Mouse (Mus musculus) G1E-ER4 (cell line): Measurements from ENCODE around the gene Ttll3. TPM values are rescaled to one million over a fixed set of nuclear protein-coding genes. Genes with fewer than 3 reads are reported as not detected.

Source experiments
- GATA1 ChIP-seq: IDR thresholded peaks from one replicate; pipeline ENCODE4 v1.8.0; 2012; ENCODE audit warnings: low read length, inconsistent platforms
- polyA plus RNA-seq: library from polyadenylated mRNA; stranded (reverse); fragments of >175 nt; gene quantifications from 2 replicates; pipeline ENCODE4 v1.2.3, GENCODE M21; 2012

Gene Ttll3
- polyA plus RNA-seq, 1 experiment: 4.8 TPM

DNA sequence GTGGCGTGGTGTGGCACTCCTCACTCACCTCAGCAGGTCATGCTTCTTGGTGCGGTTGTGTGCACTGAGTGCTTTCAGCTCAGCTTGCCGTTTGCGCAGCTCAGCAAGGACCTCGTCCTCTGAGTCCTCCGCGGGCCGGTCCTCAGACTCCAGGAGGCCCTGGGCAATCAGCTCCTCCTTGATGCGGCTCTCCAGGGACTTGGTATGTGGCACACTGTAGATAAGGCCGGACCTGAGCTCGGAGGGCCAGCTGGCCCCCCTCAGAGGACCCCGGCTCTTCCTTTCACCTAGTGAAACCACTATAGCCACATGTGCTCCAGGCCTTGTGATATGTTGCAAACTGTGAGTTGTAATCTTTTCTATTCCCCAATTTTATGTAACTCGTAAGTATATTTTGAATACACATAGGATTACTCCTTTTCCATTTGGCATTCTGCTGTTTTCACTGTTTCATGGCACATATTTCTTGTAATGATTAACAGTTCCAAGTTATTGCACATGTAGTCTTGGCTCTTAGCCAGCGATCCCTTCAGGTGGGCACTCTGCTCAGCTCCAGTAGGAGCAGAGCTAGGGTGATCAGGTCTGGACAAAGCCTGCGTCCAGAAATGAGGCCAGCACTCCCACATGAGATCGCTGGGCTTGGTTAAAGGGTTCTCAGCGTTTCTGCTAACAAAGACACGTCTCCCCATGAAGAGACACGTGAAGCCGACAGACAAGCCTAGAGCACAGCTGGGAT lies 18.7 kb upstream of the Ttll3 start:
- no peak for TF ChIP-seq GATA1

DNA sequence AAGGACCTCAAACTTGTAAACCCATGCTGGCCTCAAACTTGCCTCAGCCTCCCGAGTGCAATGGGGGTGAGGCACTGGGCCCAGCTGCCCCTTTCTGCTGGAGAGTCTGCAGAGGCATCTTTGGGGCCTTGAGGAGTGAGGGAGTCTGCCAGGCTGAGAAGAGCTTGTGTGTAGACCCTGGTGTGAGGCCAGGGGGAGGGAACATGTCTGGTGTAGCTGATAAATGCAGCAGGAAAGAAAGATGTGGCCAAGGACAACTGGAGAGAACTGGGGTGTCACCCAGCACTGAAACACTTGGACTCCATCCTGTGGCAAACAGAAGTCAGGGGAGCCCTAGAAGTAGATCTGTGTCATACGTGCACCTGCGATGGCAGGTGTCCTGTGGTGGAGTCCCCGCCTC lies 15.6 kb upstream of the Ttll3 start:
- no peak for TF ChIP-seq GATA1

DNA sequence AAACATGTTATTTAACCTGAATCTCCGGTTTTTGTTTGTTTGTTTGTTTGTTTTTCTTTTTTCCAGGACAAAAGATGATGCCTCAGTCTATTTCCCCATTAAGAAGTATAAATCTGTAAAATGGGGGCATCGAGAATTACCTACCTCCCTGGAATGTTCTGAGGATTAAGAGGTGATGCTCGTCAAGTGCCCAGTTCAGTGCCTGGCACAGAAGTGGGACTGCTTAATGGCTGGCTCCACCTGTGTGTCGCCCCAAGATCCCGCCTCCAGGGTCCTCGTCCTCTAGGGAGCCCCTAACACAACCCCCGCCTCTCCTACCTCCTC lies 11.9 kb upstream of the Ttll3 start:
- TF ChIP-seq GATA1: no peak

DNA sequence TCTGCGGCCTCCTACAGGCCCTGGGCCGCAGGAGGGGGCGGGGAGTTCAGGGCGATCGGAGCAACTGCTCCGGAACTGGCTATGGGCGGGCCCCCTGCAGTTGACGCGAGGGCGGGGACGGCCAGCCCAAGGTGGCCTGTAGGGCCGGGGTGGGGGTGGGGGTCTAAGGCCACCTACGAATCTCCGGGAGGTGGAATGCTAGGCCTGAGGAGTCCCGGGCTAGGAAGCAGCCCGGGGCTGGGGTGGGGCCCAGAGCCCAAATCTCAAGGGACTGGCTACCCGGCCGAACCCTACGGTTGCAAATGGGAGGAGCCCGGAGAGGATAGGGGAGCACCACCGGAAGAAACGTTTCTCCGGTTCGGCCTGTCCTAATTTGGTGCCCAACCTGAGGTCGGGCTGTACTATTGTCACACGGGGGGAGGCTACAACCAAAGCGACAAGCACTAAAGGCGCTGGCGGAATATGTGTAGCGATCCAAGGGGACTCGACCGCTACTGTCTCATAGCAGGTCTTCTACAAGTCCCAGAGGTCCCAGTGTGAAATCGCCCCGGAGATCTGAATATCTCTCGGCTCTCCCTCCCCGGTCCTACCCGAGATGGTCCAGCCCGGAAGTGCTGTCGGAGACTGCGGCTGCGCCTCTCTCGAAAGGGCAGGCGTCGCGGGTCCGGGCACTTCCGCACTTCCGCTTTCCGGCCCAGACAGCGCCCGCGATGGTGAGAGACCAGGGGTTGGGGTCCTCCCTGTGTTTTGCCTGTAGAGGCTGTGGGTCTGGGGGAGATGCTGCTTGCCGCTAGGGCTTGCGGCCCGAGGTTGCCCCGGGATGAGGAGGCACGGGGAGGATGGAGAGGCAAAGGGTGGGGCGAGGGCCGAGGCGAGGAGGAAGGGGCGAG lies 11.3 kb upstream of the Ttll3 start, which contains the start of the genes Tada3 and Arpc4:
Gene Tada3, minus strand, starts transcription at position 388 of the 890 bp plus-strand sequence.
Gene Arpc4, plus strand, starts transcription at position 620 of the 890 bp plus-strand sequence.
- TF ChIP-seq GATA1: no peak

DNA sequence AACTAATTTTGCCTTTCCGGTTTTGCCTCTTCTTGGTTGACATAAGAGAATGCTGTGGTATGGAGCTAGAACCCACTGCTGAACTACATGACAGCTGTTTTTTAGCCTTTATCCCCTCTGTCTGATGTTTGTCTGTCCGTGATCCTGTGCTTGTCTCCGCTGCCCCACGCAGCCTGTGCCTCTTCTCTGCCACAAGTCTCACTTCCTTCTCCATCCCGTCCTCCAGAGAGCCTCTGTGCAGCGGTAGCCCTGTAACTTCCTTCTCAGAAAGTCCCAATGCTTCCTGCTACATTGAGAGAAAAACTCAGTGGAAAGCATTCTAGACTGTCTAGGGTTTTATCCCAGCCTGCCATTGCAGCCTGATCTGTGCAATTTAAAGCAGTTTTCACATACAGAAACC lies 9.8 kb upstream of the Ttll3 start:
- no peak for TF ChIP-seq GATA1

DNA sequence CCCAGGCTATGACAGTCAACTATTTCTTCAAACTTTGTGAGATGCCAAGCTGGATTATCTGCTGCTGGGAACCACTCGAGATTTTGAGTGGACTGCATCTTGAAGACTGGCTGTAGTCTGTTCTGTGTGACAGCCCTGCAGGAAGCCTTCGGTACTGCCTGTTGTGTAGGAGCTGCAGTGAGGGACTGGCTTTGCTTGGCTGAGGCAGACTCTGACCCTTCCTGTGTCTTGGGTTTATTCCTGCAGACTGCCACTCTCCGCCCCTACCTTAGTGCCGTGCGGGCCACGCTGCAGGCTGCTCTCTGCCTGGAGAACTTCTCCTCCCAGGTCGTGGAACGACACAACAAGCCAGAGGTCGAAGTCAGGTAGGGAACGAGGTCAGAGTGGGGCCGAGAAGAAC lies 8.6 kb upstream of the Ttll3 start:
- TF ChIP-seq GATA1: no peak

DNA sequence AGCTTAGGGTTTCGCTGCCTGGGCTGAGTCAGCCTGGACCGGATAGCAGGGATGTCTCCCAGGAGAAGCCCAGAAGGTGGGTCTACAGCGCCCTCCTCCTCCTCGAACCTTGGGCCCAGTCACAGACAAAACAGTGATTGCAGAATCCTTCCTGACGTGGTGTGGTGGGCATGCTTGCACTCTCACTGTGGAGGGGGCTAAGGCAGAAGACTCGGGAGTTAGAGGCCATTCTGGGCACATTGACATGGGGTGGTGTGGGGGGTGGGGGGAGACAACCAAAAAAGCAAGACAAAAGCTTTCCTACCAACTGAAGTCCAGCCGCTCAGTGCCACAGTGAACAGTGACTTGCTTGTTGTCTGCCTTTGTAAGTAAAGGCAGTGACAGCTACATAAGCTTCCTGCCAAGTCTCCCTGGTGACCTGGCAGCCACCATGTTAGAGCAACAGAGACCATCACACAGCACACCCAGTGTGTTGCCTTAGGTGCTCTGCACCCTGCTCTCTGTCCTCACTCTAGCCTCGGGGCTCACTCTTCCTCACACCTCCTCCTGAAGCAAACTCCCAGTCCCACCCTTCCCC lies 4.6 kb upstream of the Ttll3 start:
- TF ChIP-seq GATA1: no peak

DNA sequence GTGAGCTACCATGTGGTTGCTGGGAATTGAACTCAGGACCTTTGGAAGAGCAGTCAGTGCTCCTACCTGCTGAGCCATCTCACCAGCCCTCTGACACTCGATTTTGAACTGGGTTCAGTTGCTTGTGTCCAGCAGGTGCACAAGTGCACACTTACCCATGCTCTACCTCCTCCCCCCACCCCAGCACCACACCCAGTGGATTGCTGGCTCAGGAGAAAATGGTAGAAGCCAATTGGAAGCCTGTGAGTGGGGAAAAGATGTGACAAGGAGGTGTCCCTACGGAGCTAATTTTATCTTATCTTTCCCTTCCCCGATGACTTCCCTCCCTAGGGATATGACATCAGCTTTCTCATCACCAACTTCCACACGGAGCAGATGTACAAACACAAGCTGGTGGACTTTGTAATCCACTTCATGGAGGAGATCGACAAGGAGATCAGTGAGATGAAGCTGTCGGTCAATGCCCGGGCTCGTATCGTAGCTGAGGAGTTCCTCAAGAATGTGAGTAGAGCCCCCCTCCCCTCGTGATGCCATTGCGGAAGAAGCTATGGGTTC lies 3.8 kb upstream of the Ttll3 start:
- TF ChIP-seq GATA1: no peak

DNA sequence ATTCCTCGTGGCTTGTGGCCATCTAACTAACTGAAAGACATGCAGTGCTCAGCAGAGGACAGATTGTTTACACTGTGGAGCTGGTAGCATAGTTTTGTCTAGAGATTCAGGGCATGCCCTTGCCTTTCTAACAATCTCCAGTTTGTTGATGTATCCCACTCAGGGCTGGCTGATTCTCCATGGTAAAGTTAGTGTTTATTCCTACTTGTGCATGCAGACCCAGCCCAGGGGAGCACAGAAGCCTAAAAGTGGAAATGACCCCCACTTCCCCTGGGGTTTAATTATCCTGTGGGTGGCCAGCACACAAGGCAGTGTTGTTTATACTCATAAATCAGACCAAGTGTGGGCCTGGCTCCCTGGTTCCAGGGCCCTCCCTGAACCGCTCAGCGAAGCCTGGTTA lies 3.0 kb upstream of the Ttll3 start:
- no peak for TF ChIP-seq GATA1

DNA sequence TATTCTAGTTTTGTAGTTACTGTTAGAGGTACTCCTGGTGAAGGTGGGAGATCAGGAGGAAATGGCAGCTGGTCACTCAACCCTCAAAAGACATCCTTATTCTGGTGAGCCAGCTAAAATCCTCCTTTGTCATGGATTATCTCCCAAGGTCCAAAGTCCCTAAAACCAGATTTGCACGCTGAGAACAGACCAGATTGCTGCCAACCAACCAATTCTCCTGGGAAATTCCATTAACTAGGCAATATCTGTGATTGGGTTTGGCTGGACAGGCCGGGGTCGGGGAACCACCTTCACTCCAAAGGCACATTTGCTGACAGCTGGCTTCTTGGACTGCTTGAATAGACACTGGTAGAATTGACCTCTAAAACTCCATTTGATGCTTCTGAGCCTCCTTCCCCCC lies 1.7 kb downstream of the Ttll3 start:
- TF ChIP-seq GATA1: no peak

DNA sequence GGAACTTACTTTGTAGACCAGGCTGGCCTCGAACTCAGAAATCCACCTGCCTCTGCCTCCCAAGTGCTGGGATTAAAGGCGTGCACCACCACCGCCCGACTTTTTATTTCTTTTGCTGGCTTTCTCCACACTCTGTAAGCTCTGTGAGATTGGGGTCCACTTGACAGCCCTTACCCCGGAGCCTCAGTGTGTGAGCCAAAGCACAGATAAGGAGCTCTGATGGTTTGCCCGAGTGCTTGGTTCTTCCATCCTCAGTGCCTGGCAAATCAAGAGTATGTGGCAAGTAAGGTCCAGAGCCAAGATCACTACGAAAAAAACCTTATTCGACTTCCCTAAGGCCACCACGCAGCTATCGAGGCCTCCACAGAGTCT lies 2.9 kb downstream of the Ttll3 start:
- TF ChIP-seq GATA1: no peak

DNA sequence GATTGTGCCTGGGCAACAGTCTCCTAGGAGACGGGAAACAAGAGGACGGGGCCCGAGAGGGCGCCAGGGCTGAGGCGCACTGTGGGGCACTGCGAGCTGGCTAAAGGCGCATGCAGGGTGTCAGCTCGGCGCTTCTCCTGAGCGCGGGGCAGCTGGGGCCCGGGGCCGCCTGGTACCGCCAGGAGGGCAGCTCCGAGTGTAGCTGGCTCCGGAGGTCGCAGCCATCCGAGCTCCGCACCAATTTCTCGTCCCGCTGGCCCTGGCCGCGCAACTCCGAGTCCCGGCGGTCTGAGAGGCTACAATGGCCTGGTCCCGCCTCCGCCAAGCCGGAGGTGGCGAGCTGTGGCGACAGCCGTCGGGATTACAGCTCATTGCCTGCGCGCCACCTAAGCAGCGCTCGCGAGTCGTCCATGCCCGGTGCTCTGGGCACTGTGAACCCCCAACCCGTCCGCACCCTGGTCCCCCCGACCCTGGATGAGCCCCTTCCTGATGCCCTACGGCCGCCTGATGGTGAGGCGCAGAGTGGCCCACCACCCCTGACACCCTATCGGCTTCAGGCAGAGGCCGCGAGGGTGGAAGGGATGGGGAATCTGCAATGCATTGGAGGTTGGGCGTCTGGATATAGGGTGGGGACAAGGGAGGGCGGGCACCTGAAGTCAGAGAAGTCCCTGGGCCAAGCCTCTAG lies 3.5 kb downstream of the Ttll3 start:
- TF ChIP-seq GATA1: no peak

DNA sequence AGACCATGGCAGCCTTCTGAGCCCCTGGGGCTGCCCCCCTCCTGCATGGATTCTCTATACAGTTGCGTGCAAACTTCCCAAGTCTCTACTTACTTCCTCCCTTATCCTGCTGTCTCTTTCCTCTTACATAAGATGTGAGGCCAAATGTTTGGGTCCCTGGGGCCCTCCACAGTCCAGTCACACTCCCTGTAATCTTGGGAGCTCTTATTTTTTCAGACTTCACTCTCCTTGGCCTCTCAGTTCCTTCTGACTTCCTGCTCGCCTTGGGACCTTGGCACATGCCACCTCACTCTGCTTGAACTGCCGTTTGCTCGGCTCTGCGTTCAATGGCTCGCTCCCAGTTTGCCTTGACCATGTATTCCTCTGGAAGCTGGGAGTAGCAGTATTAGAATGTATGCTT lies 4.9 kb downstream of the Ttll3 start:
- TF ChIP-seq GATA1: no peak

DNA sequence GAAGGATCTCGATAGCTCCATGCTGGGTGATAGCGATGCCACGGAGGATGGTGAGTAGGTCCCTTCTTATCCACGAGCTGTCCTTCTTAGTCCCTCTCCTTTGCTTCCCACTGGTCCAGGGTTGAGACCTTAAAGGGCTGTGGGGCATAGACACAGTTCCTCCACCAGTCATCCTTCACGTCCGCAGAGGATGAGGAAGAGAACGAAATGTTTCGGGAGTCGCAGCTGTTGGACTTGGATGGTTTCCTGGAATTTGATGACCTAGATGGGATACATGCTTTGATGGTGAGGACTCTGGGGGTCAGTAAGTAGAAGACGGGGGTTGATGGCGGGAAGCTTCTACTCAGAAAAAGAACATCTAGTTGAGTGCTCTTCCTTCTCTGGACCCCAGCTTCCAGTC lies 5.8 kb downstream of the Ttll3 start:
- no peak for TF ChIP-seq GATA1

DNA sequence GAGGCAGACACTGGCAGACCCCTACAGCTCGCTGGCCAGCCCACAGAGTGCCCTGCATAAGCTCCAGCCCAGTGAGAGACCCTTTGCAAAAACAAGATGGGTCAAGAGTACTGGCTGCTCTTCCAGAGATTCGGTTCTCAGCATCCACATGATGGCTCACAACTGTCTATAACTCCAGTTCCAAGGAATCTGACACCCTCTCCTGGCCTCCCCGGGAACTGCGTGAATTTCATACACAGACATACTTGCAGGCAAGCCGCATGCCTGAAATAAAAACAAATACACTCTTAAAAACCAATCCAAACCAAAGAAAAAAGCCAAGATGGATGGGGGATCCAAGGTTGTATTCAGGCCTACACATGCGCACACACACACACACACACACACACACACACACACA lies 6.4 kb downstream of the Ttll3 start:
- no peak for TF ChIP-seq GATA1
